Mouse (Mus musculus): ENCODE results near the gene Mob2. TPM values are rescaled to one million over a fixed set of nuclear protein-coding genes. Genes with fewer than 3 reads are reported as not detected.

Mob2 gene
- 41.2 and 45.7 TPM in 2 replicates for total RNA-seq (2017)

DNA sequence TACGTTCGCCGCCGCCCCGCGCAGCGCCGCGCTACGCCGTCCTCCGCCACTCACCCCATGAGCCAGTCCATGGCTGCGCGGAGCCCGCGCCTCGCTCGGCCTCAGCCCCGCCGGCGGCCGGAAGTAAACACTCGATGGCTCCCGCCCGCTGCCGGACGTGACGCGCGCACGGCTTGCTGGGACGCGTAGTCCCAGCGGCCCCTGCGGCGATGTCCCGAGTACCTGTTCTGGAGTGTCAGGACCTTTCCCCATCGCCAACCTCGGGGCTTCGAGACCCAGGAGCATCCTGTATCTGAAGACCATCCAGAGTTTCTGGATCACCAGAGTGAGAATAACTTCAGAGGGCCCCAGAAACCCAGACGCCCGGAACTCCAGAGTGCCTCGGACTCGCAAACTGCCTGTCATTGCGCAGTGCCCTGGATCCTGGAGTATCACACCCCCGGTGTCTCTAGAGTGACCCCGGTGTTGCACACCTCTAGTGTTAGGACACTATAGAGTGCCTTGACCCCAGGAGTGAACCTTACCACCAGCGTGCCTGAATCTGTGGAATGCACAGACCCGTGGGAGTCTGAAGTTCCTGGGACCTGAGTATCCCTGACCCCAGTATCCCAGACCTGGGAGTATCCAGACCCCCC, at the start of gene Mob2:
Gene Mob2, minus strand, starts transcription at position 135 of the 635 bp plus-strand sequence.
- peak; percentile 82 for ATAC-seq (replicated peaks; ENCODE audit: low read depth, poor library complexity, severe bottlenecking)

DNA sequence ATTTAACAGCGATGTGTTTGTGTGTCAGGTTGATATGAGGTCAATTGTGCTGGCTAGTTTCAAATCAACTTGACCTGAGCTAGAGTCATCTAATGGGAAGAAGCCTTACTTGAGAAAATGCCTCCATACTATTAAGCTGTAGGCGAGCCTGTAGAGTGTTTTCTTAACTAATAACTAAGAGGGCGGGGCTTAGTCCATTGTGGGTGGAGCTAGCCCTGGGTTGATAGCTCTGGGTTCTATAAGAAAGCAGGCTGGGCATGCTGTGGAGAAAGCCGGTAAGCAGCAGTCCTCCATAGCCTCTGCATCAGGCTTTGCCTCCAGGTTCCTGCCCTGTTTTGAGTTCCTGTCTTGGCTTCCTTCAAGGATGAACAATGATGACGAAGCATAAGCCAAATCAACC, 43.9 kb upstream of the Mob2 start:
- no peak for ATAC-seq (replicated peaks; ENCODE audit: low read depth, poor library complexity, severe bottlenecking)

GRCm38 (mm10) chr7:142097776-142098175, 36.9 kb upstream of the Mob2 start:
- ATAC-seq (replicated peaks; ENCODE audit: low read depth, poor library complexity, severe bottlenecking) = peak; percentile 86

- no peak for ATAC-seq (replicated peaks; ENCODE audit: low read depth, poor library complexity, severe bottlenecking)
Observed at GRCm38 (mm10) chr7:142096701-142097100, 35.8 kb upstream of the Mob2 start.

DNA sequence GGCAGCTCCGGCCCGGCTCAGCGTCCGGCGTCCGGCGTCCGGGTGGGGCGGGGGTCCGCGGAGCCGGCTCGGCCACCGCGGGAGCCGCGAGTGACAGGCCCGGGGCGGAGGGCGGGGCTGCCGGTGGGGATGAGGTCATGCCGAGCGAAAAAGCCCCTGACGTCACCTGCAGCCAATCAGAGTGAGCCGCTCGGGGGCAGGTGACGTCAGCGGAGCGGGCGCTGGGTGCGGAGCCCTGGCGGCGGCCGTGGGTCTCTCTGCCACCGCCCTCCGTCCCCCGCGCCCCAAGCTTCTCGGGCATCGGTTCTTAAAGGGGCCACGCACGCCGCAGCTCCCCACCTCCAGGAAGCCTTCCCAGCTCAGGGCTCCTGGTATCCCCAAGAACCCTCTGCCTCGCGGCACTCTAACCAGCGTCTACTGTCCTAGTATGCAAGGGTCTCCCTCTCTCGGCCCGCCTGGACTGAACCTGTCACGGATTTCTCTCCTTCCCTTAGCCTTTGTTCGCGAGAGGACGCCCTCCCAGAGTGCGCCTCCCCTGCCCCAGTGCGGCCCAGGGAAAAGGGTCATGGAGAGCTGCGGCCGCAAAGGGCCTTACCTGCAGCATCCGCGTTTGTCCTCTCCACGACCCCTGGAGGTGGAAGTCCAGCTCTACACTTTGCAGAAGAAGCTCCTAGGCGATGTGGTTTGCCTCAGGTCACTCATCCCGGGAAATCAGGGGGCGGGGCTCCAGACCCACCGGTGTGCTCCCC, 34.5 kb upstream of the Mob2 start, which contains the start of gene Dusp8:
Gene Dusp8, minus strand, starts transcription at position 661 of the 749 bp plus-strand sequence.
- peak; percentile 71 for ATAC-seq (replicated peaks; ENCODE audit: low read depth, poor library complexity, severe bottlenecking)

- ATAC-seq (replicated peaks; ENCODE audit: low read depth, poor library complexity, severe bottlenecking) = no peak
Observed at GRCm38 (mm10) chr7:142094301-142095143, 33.7 kb upstream of the Mob2 start.

GRCm38 (mm10) chr7:142093696-142094240, 32.9 kb upstream of the Mob2 start:
- ATAC-seq (replicated peaks; ENCODE audit: low read depth, poor library complexity, severe bottlenecking) = no peak

- no peak for ATAC-seq (replicated peaks; ENCODE audit: low read depth, poor library complexity, severe bottlenecking)
Observed at GRCm38 (mm10) chr7:142092991-142093390, 32.1 kb upstream of the Mob2 start.

DNA sequence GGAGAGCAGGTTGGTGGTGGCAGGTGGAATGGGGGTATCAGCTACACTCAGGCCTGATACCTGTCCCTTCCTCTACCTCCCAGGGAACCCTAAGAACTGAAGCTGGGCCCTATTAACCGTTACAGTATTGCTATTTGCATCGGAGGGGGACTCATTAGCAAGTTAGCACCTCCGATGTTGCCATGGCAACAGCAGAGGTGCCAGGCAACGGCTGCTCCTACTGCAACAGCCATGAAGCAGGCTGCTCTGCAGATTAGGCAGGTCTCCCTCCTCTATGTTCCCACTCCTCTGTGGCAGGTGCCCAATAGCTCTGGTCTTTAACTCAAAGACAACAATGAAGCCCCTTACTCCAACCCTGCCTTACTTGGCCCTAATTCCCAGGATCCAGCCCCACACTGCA, 31.0 kb upstream of the Mob2 start:
- ATAC-seq (replicated peaks; ENCODE audit: low read depth, poor library complexity, severe bottlenecking) = no peak

DNA sequence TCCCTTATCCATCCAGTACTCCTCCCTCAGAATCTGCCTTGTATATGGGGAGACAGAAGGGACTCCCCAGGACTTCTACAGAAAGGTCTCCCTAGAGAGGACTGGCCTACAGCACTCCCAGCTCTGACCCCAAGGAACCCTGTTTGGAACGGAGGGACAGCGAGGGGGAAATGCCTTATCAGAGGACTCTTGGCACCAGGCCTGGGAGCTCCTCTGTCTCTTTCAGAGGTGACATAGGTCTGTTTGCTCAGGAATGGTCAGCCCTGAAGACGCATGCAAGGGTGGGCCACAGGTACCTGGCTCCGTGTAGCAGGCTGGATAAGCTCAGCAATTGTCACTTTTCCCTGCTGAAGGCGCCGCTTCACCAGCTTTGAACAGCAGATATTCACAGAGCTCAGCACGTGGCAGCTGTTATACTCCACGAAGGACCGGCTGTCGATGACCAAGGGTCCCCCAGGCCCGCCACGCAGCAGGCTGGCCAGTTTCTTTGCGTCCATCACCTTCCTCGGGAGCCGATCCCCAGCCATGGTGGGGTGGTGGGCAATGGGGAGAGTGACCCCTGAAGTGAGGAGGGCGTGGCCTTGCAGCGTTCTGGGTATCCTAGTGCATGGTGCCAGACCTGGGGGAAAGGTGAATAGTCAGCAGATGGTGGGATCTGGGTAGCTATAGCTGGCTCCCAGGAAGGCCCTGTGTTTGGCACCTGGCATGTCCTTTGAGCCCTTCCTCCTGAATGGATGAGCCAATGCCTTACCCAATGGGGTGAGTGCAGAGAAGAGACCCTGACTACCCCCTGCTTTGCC, 29.0 kb upstream of the Mob2 start:
- no peak for ATAC-seq (replicated peaks; ENCODE audit: low read depth, poor library complexity, severe bottlenecking)

GRCm38 (mm10) chr7:142088886-142089285, 28.0 kb upstream of the Mob2 start:
- peak; percentile 9; the same call in 1 of the 2 replicates for ATAC-seq (replicated peaks; ENCODE audit: low read depth, poor library complexity, severe bottlenecking)

- peak; percentile 52 for ATAC-seq (replicated peaks; ENCODE audit: low read depth, poor library complexity, severe bottlenecking)
Observed at GRCm38 (mm10) chr7:142087069-142087652, 26.3 kb upstream of the Mob2 start.

- ATAC-seq (replicated peaks; ENCODE audit: low read depth, poor library complexity, severe bottlenecking) = no peak
Observed at GRCm38 (mm10) chr7:142086159-142086905, 25.5 kb upstream of the Mob2 start.

- no peak for ATAC-seq (replicated peaks; ENCODE audit: low read depth, poor library complexity, severe bottlenecking)
Observed at GRCm38 (mm10) chr7:142084820-142085219, 24.0 kb upstream of the Mob2 start.

GRCm38 (mm10) chr7:142084395-142084794, 23.5 kb upstream of the Mob2 start:
- ATAC-seq (replicated peaks; ENCODE audit: low read depth, poor library complexity, severe bottlenecking) = 0 out of 2 replicates have a peak, but pooled peaks have one; percentile 12

- ATAC-seq (replicated peaks; ENCODE audit: low read depth, poor library complexity, severe bottlenecking) = no peak
Observed at GRCm38 (mm10) chr7:142083588-142084317, 22.9 kb upstream of the Mob2 start.

GRCm38 (mm10) chr7:142082607-142083006, 21.7 kb upstream of the Mob2 start:
- no peak for ATAC-seq (replicated peaks; ENCODE audit: low read depth, poor library complexity, severe bottlenecking)

DNA sequence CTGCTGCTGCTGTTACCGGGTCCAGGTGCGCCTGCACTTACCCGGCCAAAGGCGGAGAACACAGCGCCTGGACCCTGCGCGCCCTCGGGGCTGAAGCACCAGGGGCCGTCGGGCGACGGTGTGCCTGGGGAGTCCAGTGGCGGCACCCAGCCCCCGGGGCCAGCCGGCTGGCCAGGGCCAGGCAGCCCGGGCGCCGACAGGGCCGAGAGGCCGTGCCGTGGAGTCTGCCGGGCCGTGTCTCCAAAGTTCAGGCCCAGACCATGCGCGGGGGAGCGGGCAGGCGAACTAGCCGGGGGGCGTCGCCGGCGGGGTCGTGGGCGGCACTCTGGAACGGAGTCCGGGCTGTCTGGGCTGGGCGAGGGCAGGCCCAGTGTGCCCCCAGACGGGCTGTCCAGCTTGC, 21.3 kb upstream of the Mob2 start:
- ATAC-seq (replicated peaks; ENCODE audit: low read depth, poor library complexity, severe bottlenecking) = no peak
